Mouse (Mus musculus) ES-Bruce4 (cell line): Measurements from ENCODE around the gene Mfsd6l.

ENCODE experiments used
- CTCF ChIP-seq: IDR thresholded peaks from one replicate; pipeline ENCODE4 v1.8.1; 2011; ENCODE audit warnings: low read depth, low read length
- EP300 ChIP-seq: IDR thresholded peaks from 2 replicates; pipeline ENCODE4 v1.6.1; 2011; ENCODE audit warnings: low read depth, low read length; ENCODE audit not compliant: insufficient read depth
- POLR2A ChIP-seq: IDR thresholded peaks from one replicate; pipeline ENCODE4 v1.8.1; 2011; ENCODE audit warnings: low read length; ENCODE audit not compliant: insufficient read depth

DNA sequence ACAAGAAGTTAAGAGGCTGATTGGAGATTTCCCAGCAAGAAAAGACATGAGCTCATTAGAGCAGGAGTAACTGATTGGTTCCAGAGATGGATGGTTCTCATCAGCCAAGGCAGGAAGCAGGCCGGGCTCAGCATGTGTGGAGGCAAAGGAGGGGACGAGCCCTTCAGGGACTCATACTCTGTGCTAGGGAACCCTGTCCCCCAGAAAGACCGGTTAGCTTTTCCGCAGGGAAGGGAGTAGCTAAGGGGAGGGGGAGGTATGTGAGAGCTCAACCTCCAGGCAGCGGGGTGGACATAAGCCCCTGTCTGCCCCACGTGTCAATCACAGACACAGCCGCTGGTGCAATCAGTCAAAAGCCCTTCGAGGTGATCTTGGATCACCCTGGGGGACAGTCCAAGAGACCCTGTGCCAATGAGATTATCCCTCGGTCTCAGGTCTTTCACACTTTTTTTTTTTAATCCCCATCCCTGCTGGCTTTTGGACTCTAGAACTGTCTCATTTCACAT lies 45.6 kb downstream of the Mfsd6l start:
- no peak for TF ChIP-seq EP300
- TF ChIP-seq POLR2A = no peak
- no peak for TF ChIP-seq CTCF
